Comparison of ENCODE assay signal across 9 mouse cellular contexts in genomic region chr9:53340328-53340916, GRCm38 (mm10). TPM values are rescaled to one million over a fixed set of nuclear protein-coding genes. Genes with fewer than 3 reads are reported as not detected.
DNase-seq lines count a peak whose midpoint lies in the region; ATAC-seq and TF ChIP-seq lines count a peak whose summit lies in the region.
"Had no signal": no experiment of that assay in that cellular context is flagged by ENCODE, and none has a peak within 500 bp of the region (broad histone marks: within the 10 kb centered on the region; RNA-seq: fewer than 3 reads in every experiment).

No protein-coding gene starts in this region.

- no peak for TF ChIP-seq CTCF in embryonic fibroblast, embryonic 13.5 days (IDR thresholded peaks at IDR 0.05; ENCODE audit: borderline replicate concordance, insufficient read depth, low read length)

- peak overlapping the region; percentile 69 for H3K4me2 ChIP-seq in heart, embryonic 14.5 days (ENCODE audit: low read length)
- H3K4me2 ChIP-seq in kidney, embryonic 16.5 days (replicated peaks; ENCODE audit: low read depth, low read length) = peak overlapping the region; percentile 72
- H3K4me2 ChIP-seq in midbrain, embryonic 15.5 days = peak overlapping the region; percentile 77

- H3K27me3 ChIP-seq in heart, embryonic 14.5 days (ENCODE audit: control insufficient read depth, insufficient read depth, low read length) = 0 out of 2 replicates have a peak, but pooled peaks cover 3% of the 10 kb centered on the region
- H3K27me3 ChIP-seq in kidney, embryonic 16.5 days (ENCODE audit: insufficient read depth, low read length) = no peaks in the 10 kb centered on the region; the same call in 1 of the 2 replicates
- H3K27me3 ChIP-seq in midbrain, embryonic 15.5 days (replicated peaks) = no peaks in the 10 kb centered on the region

- WGBS in heart, embryonic 14.5 days = 36% methylated on average over 17 of the region's 17 CpGs
- 18% methylated on average over 17 of the region's 17 CpGs for WGBS in kidney, embryonic 16.5 days
- WGBS in midbrain, embryonic 15.5 days = 55% methylated on average over 17 of the region's 17 CpGs

- H3K9me3 ChIP-seq in heart, embryonic 14.5 days (ENCODE audit: control insufficient read depth, low read length) = no peaks in the 10 kb centered on the region
- H3K9me3 ChIP-seq in kidney, embryonic 16.5 days (ENCODE audit: low read length) = no peaks in the 10 kb centered on the region
- H3K9me3 ChIP-seq in midbrain, embryonic 15.5 days = no peaks in the 10 kb centered on the region

- ATAC-seq in heart, embryonic 14.5 days (ENCODE audit: insufficient number of reproducible peaks, insufficient read depth, low FRiP score, low read depth) = no peak
- ATAC-seq in kidney, embryonic 16.5 days (ENCODE audit: low FRiP score, low TSS enrichment) = no peak
- no peak for ATAC-seq in midbrain, embryonic 15.5 days (replicated peaks)

- H3K4me1 ChIP-seq in heart, embryonic 14.5 days (ENCODE audit: control insufficient read depth in 2 of 2, insufficient read depth in 2 of 2, low read length in 2 of 2) = peaks cover 0 to 4% of the 10 kb centered on the region in 2 experiments
- no peaks in the 10 kb centered on the region for H3K4me1 ChIP-seq in embryonic fibroblast, embryonic 13.5 days (ENCODE audit: control insufficient read depth, insufficient read depth, low read length)
- H3K4me1 ChIP-seq in kidney, embryonic 16.5 days (ENCODE audit: insufficient read depth, low read length) = peaks cover 5% of the 10 kb centered on the region; the same call in 1 of the 2 replicates
- 0 out of 2 replicates have a peak, but pooled peaks cover 3% of the 10 kb centered on the region for H3K4me1 ChIP-seq in midbrain, embryonic 15.5 days

- H3K4me3 ChIP-seq in heart, embryonic 14.5 days (ENCODE audit: control insufficient read depth in 1 of 2, insufficient read depth in 1 of 2, low read depth in 1 of 2, low read length in 2 of 2) = peak overlapping the region; percentile 44 to 47; a peak in 3 of 4 replicates
- H3K4me3 ChIP-seq in embryonic fibroblast, embryonic 13.5 days (ENCODE audit: insufficient read depth, low read length) = peak overlapping the region; percentile 43
- peak overlapping the region; percentile 47 for H3K4me3 ChIP-seq in kidney, embryonic 16.5 days (ENCODE audit: low read length)
- H3K4me3 ChIP-seq in midbrain, embryonic 15.5 days = peak overlapping the region; percentile 39

- DNase-seq in heart, postnatal 4 days = no peak
- DNase-seq in layer of hippocampus, postnatal 25 days (ENCODE audit: extremely low spot score in 1 of 2, low spot score in 1 of 2) = no peak
- no peak for DNase-seq in testis, postnatal 14 days (ENCODE audit: low spot score)
- no peak for DNase-seq in adrenal gland, adult 2 months

- H3K27ac ChIP-seq in heart, embryonic 14.5 days (replicated peaks in 1 of 2; ENCODE audit: control insufficient read depth in 1 of 2, insufficient read depth in 1 of 2, low read depth in 2 of 2, low read length in 2 of 2) = no peak overlapping the region
- no peak overlapping the region for H3K27ac ChIP-seq in embryonic fibroblast, embryonic 13.5 days (ENCODE audit: insufficient read depth, low read length)
- H3K27ac ChIP-seq in kidney, embryonic 16.5 days (ENCODE audit: low read length) = no peak overlapping the region
- no peak overlapping the region for H3K27ac ChIP-seq in midbrain, embryonic 15.5 days

- TF ChIP-seq POLR2A in embryonic fibroblast, embryonic 13.5 days (IDR thresholded peaks at IDR 0.05; ENCODE audit: low read depth, low read length) = no peak

- H3K36me3 ChIP-seq in heart, embryonic 14.5 days (ENCODE audit: control insufficient read depth, insufficient read depth, low read length) = no peaks in the 10 kb centered on the region
- no peaks in the 10 kb centered on the region for H3K36me3 ChIP-seq in kidney, embryonic 16.5 days (ENCODE audit: insufficient read depth, low read length)
- no peaks in the 10 kb centered on the region for H3K36me3 ChIP-seq in midbrain, embryonic 15.5 days (replicated peaks)

- H3K9ac ChIP-seq in heart, embryonic 14.5 days (ENCODE audit: low read length) = peak overlapping the region; percentile 52
- peak overlapping the region; percentile 62; the same call in 1 of the 2 replicates for H3K9ac ChIP-seq in kidney, embryonic 16.5 days (replicated peaks; ENCODE audit: low read length)
- H3K9ac ChIP-seq in midbrain, embryonic 15.5 days = no peak overlapping the region

RNA-seq across cellular contexts. Expression of gene Exph5, which starts 39.0 kb away (rescaled TPM):
- 0.22 and 0.39 TPM in 2 replicates for polyA plus RNA-seq in heart, embryonic 14.5 days (2014; fragmentation: Nextera tagmentation; extraction: Ambion mirVana)
- total RNA-seq in heart, postnatal 4 days (2021) = under 1 TPM; 0.36 to 0.38 TPM
- polyA plus RNA-seq in embryonic fibroblast, embryonic 13.5 days (2011; ENCODE audit: insufficient read length, low read depth, missing spikeins) = not detected in 2 replicates
- 2.2 and 3.3 TPM in 2 replicates for polyA plus RNA-seq in kidney, embryonic 16.5 days (2015; fragmentation: Nextera tagmentation; extraction: Ambion mirVana)
- polyA plus RNA-seq in midbrain, embryonic 15.5 days (2015; fragmentation: Nextera tagmentation; extraction: Ambion mirVana) = 0.23 and 0.35 TPM in 2 replicates
- total RNA-seq in layer of hippocampus, postnatal 25 days (2021) = 1 to 10 TPM; 3.3 to 3.8 TPM
- total RNA-seq in adrenal gland, adult 2 months (2021) = under 1 TPM; 0.12 to 0.17 TPM
- polyA plus RNA-seq in adrenal gland, adult 2 months (2012; rRNA removed) = not detected in 2 replicates
- total RNA-seq: MEL had no signal

RNA-seq across cellular contexts. Expression of gene Kdelc2, which starts 43.4 kb away (rescaled TPM):
- 24.5 and 26.3 TPM in 2 replicates for polyA plus RNA-seq in heart, embryonic 14.5 days (2014; fragmentation: Nextera tagmentation; extraction: Ambion mirVana)
- total RNA-seq in heart, postnatal 4 days (2021) = 10 to 100 TPM; 15.7 to 16.1 TPM
- polyA plus RNA-seq in embryonic fibroblast, embryonic 13.5 days (2011; ENCODE audit: insufficient read length, low read depth, missing spikeins) = 34.7 and 51.7 TPM in 2 replicates
- 30.4 and 34.1 TPM in 2 replicates for polyA plus RNA-seq in kidney, embryonic 16.5 days (2015; fragmentation: Nextera tagmentation; extraction: Ambion mirVana)
- polyA plus RNA-seq in midbrain, embryonic 15.5 days (2015; fragmentation: Nextera tagmentation; extraction: Ambion mirVana) = 5.8 and 6.6 TPM in 2 replicates
- total RNA-seq in layer of hippocampus, postnatal 25 days (2021) = 1 to 10 TPM; 4.5 to 5.2 TPM
- total RNA-seq in adrenal gland, adult 2 months (2021) = 10 to 100 TPM; 11.2 to 11.5 TPM
- polyA plus RNA-seq in adrenal gland, adult 2 months (2012; rRNA removed) = 8.4 and 9.1 TPM in 2 replicates
